Mouse (Mus musculus) neural tube, embryonic 14.5 days (tissue): ENCODE measurements at regions not wholly inside any gene's neighbourhood (a gene's known extent, or its start where the extent isn't known, plus 50 kb on each side); places are given as distances from the start of the nearest gene placed in this dataset.
A peak's percentile ranks its signal among the peaks of the same experiment; 100 is the strongest.

Experiments used
- ATAC-seq: fragments of 200-750 bp; cut with Nextera tagmentation; 2 replicates; pipeline ENCODE4 v1.8.0; 2017; ENCODE audit warnings: low read depth, mild to moderate bottlenecking, moderate TSS enrichment, moderate library complexity
- H3K27ac ChIP-seq: fragments of 300-500 bp; sonication (generic); 2 replicates; pipeline ENCODE4 v1.5.1; 2014; ENCODE audit warnings: low read depth, mild to moderate bottlenecking, control low read depth, low read length, moderate library complexity, mixed read lengths
- H3K27me3 ChIP-seq: fragments of 300-500 bp; sonication (generic); 2 replicates; pipeline ENCODE4 v1.6.1; 2014; ENCODE audit warnings: low read length; ENCODE audit not compliant: control insufficient read depth, insufficient read depth
- H3K36me3 ChIP-seq: fragments of 300-500 bp; sonication (generic); 2 replicates; pipeline ENCODE4 v1.6.1; 2014; ENCODE audit warnings: low read length, mixed read lengths; ENCODE audit not compliant: control insufficient read depth, insufficient read depth
- H3K4me1 ChIP-seq: fragments of 300-500 bp; sonication (generic); 2 replicates; pipeline ENCODE4 v1.6.1; 2014; ENCODE audit warnings: low read length; ENCODE audit not compliant: control insufficient read depth, insufficient read depth
- H3K4me2 ChIP-seq: fragments of 300-500 bp; sonication (generic); 2 replicates; pipeline ENCODE4 v1.6.1; 2014; ENCODE audit warnings: mild to moderate bottlenecking, low read depth, low read length, control low read depth
- H3K4me3 ChIP-seq: fragments of 300-500 bp; sonication (generic); 2 replicates; pipeline ENCODE4 v1.5.1; 2014; ENCODE audit warnings: low read depth, low read length, control low read depth, mixed read lengths
- H3K9ac ChIP-seq: fragments of 300-500 bp; sonication (generic); replicated peaks from 2 replicates; pipeline ENCODE4 v1.6.1; 2014; ENCODE audit warnings: low read depth, mild to moderate bottlenecking, control low read depth, low read length, mixed read lengths
- H3K9me3 ChIP-seq: fragments of 300-500 bp; sonication (generic); 2 replicates; pipeline ENCODE4 v1.6.1; 2016; ENCODE audit warnings: low read length; ENCODE audit not compliant: control insufficient read depth
- WGBS: fragments of 180-500 bp; shearing (Covaris S2); extraction: QIAGEN DNeasy Blood & Tissue Kit; methylation state at CpG from one replicate; pipeline ENCODE4 v1.1.7; 2014; 5-methylcytosine and 5-hydroxymethylcytosine counted together

GRCm38 (mm10) chr13:73405720-73406629, 61.0 kb upstream of the Lpcat1 start:
- no peaks in the 10 kb centered on the region for H3K4me1 ChIP-seq
- 20% methylated on average over 20 of the region's 20 CpGs for WGBS
- no peak overlapping the region for H3K9ac ChIP-seq
- H3K4me2 ChIP-seq: no peak overlapping the region; the same call in 1 of the 2 replicates
- H3K27me3 ChIP-seq: no peaks in the 10 kb centered on the region
- ATAC-seq: no peak
- no peaks in the 10 kb centered on the region for H3K9me3 ChIP-seq
- H3K36me3 ChIP-seq: no peaks in the 10 kb centered on the region
- no peak overlapping the region for H3K4me3 ChIP-seq
- H3K27ac ChIP-seq: no peak overlapping the region

- 86% methylated on average over 1 of the region's 1 CpGs for WGBS
- no peaks in the 10 kb centered on the region for H3K36me3 ChIP-seq
- H3K27ac ChIP-seq: no peak overlapping the region
- no peaks in the 10 kb centered on the region for H3K4me1 ChIP-seq
- no peak for ATAC-seq
- no peaks in the 10 kb centered on the region for H3K9me3 ChIP-seq
- H3K4me3 ChIP-seq: no peak overlapping the region
- H3K9ac ChIP-seq: no peak overlapping the region
- H3K27me3 ChIP-seq: no peaks in the 10 kb centered on the region
- H3K4me2 ChIP-seq: no peak overlapping the region
Measured at GRCm38 (mm10) chr13:73400921-73401320, 66.1 kb upstream of the Lpcat1 start.

- ATAC-seq: no peak
Measured at GRCm38 (mm10) chr13:73397033-73397432, 68.7 kb upstream of the Ndufs6 start.

GRCm38 (mm10) chr13:73395856-73396255, 67.5 kb upstream of the Ndufs6 start:
- no peaks in the 10 kb centered on the region for H3K9me3 ChIP-seq
- 37% methylated on average over 7 of the region's 7 CpGs for WGBS
- no peak overlapping the region for H3K27ac ChIP-seq
- H3K4me1 ChIP-seq: no peaks in the 10 kb centered on the region
- H3K36me3 ChIP-seq: no peaks in the 10 kb centered on the region
- H3K27me3 ChIP-seq: no peaks in the 10 kb centered on the region
- no peak overlapping the region for H3K9ac ChIP-seq
- no peak overlapping the region for H3K4me2 ChIP-seq
- ATAC-seq: peak; percentile 38; the same call in 1 of the 2 replicates
- no peak overlapping the region for H3K4me3 ChIP-seq

More at GRCm38 (mm10) chr13:73397033-73397432, 68.7 kb upstream of the Ndufs6 start:
- Histone ChIP-seq H3K36me3 (no peaks in the 10 kb centered on the region), H3K9ac (no peak overlapping the region), H3K27me3 (no peaks in the 10 kb centered on the region), H3K4me1 (no peaks in the 10 kb centered on the region), H3K4me3 (no peak overlapping the region), H3K9me3 (no peaks in the 10 kb centered on the region), H3K4me2 (no peak overlapping the region), H3K27ac (no peak overlapping the region)
- 25% methylated on average over 4 of the region's 4 CpGs for WGBS

- ATAC-seq: no peak
- H3K4me2 ChIP-seq: no peak overlapping the region
- no peak overlapping the region for H3K9ac ChIP-seq
- H3K36me3 ChIP-seq: no peaks in the 10 kb centered on the region
- no peaks in the 10 kb centered on the region for H3K4me1 ChIP-seq
- 78% methylated on average over 4 of the region's 4 CpGs for WGBS
- H3K27me3 ChIP-seq: no peaks in the 10 kb centered on the region
- no peak overlapping the region for H3K4me3 ChIP-seq
- H3K9me3 ChIP-seq: no peaks in the 10 kb centered on the region
- H3K27ac ChIP-seq: no peak overlapping the region
Measured at GRCm38 (mm10) chr13:73389051-73389450, 60.7 kb upstream of the Ndufs6 start.

GRCm38 (mm10) chr13:73383585-73383984, 55.2 kb upstream of the Ndufs6 start:
- Histone ChIP-seq H3K36me3 (no peaks in the 10 kb centered on the region), H3K4me2 (no peak overlapping the region), H3K4me1 (no peaks in the 10 kb centered on the region), H3K4me3 (no peak overlapping the region), H3K9ac (no peak overlapping the region), H3K9me3 (no peaks in the 10 kb centered on the region), H3K27ac (no peak overlapping the region), H3K27me3 (no peaks in the 10 kb centered on the region)
- 69% methylated on average over 3 of the region's 3 CpGs for WGBS
- ATAC-seq: no peak
